Mouse (Mus musculus) B cell, adult 2 months (primary cell): ENCODE data around the gene Gm27029.
"Not testable (repeated sequence)": the region's sequence is repeated elsewhere in the genome, so short reads cannot be mapped to it uniquely, and the experiment has no call there.

ENCODE experiments used
- DNase-seq, 2 experiments: peaks; one replicate each; pipeline ENCODE4 v3.0.0; 2022

Gm27029 gene

GRCm38 (mm10) chr11:101424105-101424851 is at the start of gene Gm27029:
Gene Gm27029 (minus strand): TSS chr11:101424796.
- DNase-seq, result peak in 1 of 2 experiments; percentile 15

- DNase-seq, result no peak
Observed at GRCm38 (mm10) chr11:101474298-101474697, 49.7 kb upstream of the Gm27029 start.

GRCm38 (mm10) chr11:101473686-101474085 is 49.1 kb upstream of the Gm27029 start:
- DNase-seq, result not testable (repeated sequence)

GRCm38 (mm10) chr11:101472336-101472735 is 47.7 kb upstream of the Gm27029 start:
- DNase-seq, result no peak

GRCm38 (mm10) chr11:101471926-101472325 is 47.3 kb upstream of the Gm27029 start:
- DNase-seq, result no peak

- no peak for DNase-seq
Observed at GRCm38 (mm10) chr11:101470206-101470605, 45.6 kb upstream of the Gm27029 start.

- DNase-seq, result no peak
Observed at GRCm38 (mm10) chr11:101469155-101469554, 44.6 kb upstream of the Gm27029 start.

GRCm38 (mm10) chr11:101468731-101469130 is 44.1 kb upstream of the Gm27029 start:
- peak; percentile 13 to 15 for DNase-seq

- DNase-seq, result peak in 1 of 2 experiments; percentile 31
Observed at GRCm38 (mm10) chr11:101468263-101468688, 43.7 kb upstream of the Gm27029 start.

- DNase-seq, result peak; percentile 67 to 73
Observed at GRCm38 (mm10) chr11:101467477-101468262, 43.1 kb upstream of the Gm27029 start.

- not testable (repeated sequence) for DNase-seq
Observed at GRCm38 (mm10) chr11:101466552-101466950, 42.0 kb upstream of the Gm27029 start.

- peak; percentile 63 to 69 for DNase-seq
Observed at GRCm38 (mm10) chr11:101465869-101466551, 41.4 kb upstream of the Gm27029 start, which contains the start of gene Vat1. Gene Vat1 (minus strand): TSS chr11:101466230.

- DNase-seq, result peak; percentile 74 to 79
Observed at GRCm38 (mm10) chr11:101465101-101465868, 40.7 kb upstream of the Gm27029 start.

GRCm38 (mm10) chr11:101464211-101465100 is 39.9 kb upstream of the Gm27029 start, which contains the start of gene Rnd2:
Gene Rnd2 (plus strand): TSS chr11:101464999.
- peak in 1 of 2 experiments; percentile 15 for DNase-seq

- no peak for DNase-seq
Observed at GRCm38 (mm10) chr11:101462583-101463440, 38.2 kb upstream of the Gm27029 start.

- DNase-seq, result no peak
Observed at GRCm38 (mm10) chr11:101462141-101462540, 37.5 kb upstream of the Gm27029 start.

GRCm38 (mm10) chr11:101460321-101460720 is 35.7 kb upstream of the Gm27029 start:
- no peak for DNase-seq

- no peak for DNase-seq
Observed at GRCm38 (mm10) chr11:101459716-101460115, 35.1 kb upstream of the Gm27029 start.

- no peak for DNase-seq
Observed at GRCm38 (mm10) chr11:101458217-101458616, 33.6 kb upstream of the Gm27029 start.

- DNase-seq, result no peak
Observed at GRCm38 (mm10) chr11:101457631-101458030, 33.0 kb upstream of the Gm27029 start.
